Mouse (Mus musculus) c-Kit-positive CD71-positive TER-119-negative erythroid progenitor cells, embryonic 14.5 days (primary cell): ENCODE data around the gene Samd3.

ENCODE experiments used
- DNase-seq: peaks from one replicate; pipeline ENCODE4 v3.0.0-alpha.2; 2013; ENCODE audit warnings: low read depth

Samd3 gene

DNA sequence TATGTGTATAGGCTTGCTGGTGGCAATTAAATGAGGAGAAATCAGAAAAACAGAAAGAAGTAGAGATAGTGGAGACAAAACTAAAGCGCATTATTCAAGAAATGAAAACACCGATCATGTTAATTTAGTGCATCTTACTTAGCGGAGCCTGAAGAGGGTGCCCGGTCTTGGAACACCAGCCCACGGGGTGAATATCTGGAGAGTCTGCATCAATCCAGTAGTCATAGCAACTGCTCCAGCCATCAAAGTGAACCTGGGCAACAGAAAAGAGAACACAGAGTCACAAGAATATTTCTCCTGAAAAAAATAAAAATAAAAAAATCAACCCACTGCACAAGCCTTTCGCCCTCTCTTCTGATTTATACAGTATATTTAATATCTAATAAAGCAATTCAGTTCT, 74.0 kb downstream of the Samd3 start:
- no peak for DNase-seq

DNA sequence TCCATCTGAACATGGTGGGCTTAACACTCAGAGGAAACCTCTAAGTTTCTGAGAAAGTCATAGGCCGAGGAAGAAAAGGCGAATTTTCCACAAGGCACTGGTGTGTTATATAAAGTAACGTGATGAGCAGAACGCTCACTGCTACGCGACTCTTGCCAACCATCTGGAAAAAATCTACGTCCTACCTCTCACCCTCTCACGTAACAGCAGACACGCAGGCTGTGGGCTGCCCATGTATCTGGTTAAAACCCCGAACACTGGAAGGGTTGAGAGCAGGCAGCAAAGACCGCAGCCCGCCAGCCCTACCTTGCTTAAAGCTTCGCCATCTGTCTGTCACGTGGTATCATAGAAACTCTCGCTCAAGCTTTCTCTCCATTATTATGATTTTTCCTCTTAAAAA, 84.8 kb downstream of the Samd3 start:
- no peak for DNase-seq

DNA sequence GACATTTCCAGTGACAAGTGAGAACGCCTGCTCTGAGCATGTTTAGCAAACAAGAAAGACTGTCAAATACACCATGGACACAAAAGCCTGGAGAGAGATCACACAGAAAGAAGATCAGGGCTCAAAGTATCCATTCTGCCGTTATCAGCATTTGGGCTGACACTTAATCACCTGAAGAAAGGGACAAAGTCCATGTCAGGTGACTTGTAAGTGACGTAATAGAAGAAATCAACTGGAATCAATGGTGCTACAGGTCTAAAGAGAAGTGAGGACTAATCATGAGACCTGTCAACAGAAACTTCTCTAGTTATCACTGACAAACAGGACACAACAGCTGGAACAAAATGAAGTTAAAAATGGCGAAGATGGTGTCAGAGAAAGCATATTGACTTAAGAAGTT, 91.2 kb downstream of the Samd3 start:
- no peak for DNase-seq
